Mouse (Mus musculus) urinary bladder, adult 2 months (tissue): ENCODE measurements around the gene Mxi1. TPM values are rescaled to one million over a fixed set of nuclear protein-coding genes. Genes with fewer than 3 reads are reported as not detected.
A peak's percentile ranks its signal among the peaks of the same experiment; 100 is the strongest.
"Not testable (repeated sequence)": the region's sequence is repeated elsewhere in the genome, so short reads cannot be mapped to it uniquely, and the experiment has no call there.

ENCODE experiments used
- DNase-seq: peaks from one replicate; pipeline ENCODE4 v3.0.0; 2022; ENCODE audit warnings: low spot score
- polyA plus RNA-seq: library from polyadenylated mRNA; depleted of rRNA; stranded (reverse); fragments of >200 nt; gene quantifications from 2 replicates; pipeline ENCODE4 v1.2.3, GENCODE M21; 2012

Mxi1 gene
- polyA plus RNA-seq, 1 experiment = 37.6 TPM

- no peak for DNase-seq
Observed at GRCm38 (mm10) chr19:53364963-53365362, 54.6 kb downstream of the Mxi1 start.

- DNase-seq = no peak
Observed at GRCm38 (mm10) chr19:53366057-53366775, 55.9 kb downstream of the Mxi1 start.

GRCm38 (mm10) chr19:53366881-53367280, 56.6 kb downstream of the Mxi1 start:
- no peak for DNase-seq

GRCm38 (mm10) chr19:53369469-53370043, 59.2 kb downstream of the Mxi1 start:
- DNase-seq = peak; percentile 55

GRCm38 (mm10) chr19:53370233-53370632, 59.9 kb downstream of the Mxi1 start:
- DNase-seq = no peak

- DNase-seq = no peak
Observed at GRCm38 (mm10) chr19:53371666-53372065, 61.3 kb downstream of the Mxi1 start, which contains the start of gene Gm10197. Gene Gm10197 (minus strand): TSS chr19:53371766.

GRCm38 (mm10) chr19:53373570-53373969, 63.3 kb downstream of the Mxi1 start:
- no peak for DNase-seq

- no peak for DNase-seq
Observed at GRCm38 (mm10) chr19:53375299-53375698, 65.0 kb downstream of the Mxi1 start.

GRCm38 (mm10) chr19:53375816-53376215, 65.5 kb downstream of the Mxi1 start:
- no peak for DNase-seq

GRCm38 (mm10) chr19:53377652-53378051, 67.3 kb downstream of the Mxi1 start:
- DNase-seq = no peak

GRCm38 (mm10) chr19:53378421-53378820, 68.1 kb downstream of the Mxi1 start:
- no peak for DNase-seq

GRCm38 (mm10) chr19:53383336-53383735, 73.0 kb downstream of the Mxi1 start:
- no peak for DNase-seq

- DNase-seq = no peak
Observed at GRCm38 (mm10) chr19:53389417-53389816, 79.1 kb downstream of the Mxi1 start.

GRCm38 (mm10) chr19:53389851-53390431, 79.6 kb downstream of the Mxi1 start:
- DNase-seq = no peak

- DNase-seq = peak; percentile 96
Observed at GRCm38 (mm10) chr19:53390495-53391007, 80.2 kb downstream of the Mxi1 start, which contains the start of gene Smndc1. Gene Smndc1 (minus strand): TSS chr19:53390578.

GRCm38 (mm10) chr19:53391386-53391785, 81.1 kb downstream of the Mxi1 start:
- DNase-seq = no peak

- DNase-seq = no peak
Observed at GRCm38 (mm10) chr19:53391787-53392186, 81.5 kb downstream of the Mxi1 start.

- no peak for DNase-seq
Observed at GRCm38 (mm10) chr19:53392781-53393343, 82.5 kb downstream of the Mxi1 start.

- DNase-seq = no peak
Observed at GRCm38 (mm10) chr19:53393646-53394045, 83.3 kb downstream of the Mxi1 start.

GRCm38 (mm10) chr19:53394552-53394951, 84.2 kb downstream of the Mxi1 start:
- DNase-seq = no peak

GRCm38 (mm10) chr19:53394956-53395355, 84.6 kb downstream of the Mxi1 start:
- not testable (repeated sequence) for DNase-seq

- DNase-seq = not testable (repeated sequence)
Observed at GRCm38 (mm10) chr19:53395805-53396204, 85.5 kb downstream of the Mxi1 start.
